Mouse (Mus musculus): ENCODE results near the gene Vpreb3.

Gene Vpreb3

GRCm38 (mm10) chr10:75942736-75943477, at the start of gene Vpreb3:
Gene Vpreb3, plus strand, starts transcription at chr10:75943057.
- in situ Hi-C loops (cut with MboI; ENCODE audit: low pct_unique_long_range_greater_than_20kb in 1 of 2, low sequenced_read_pairs in 2 of 2, unreplicated experiment in 1 of 2), result no loop called here

- in situ Hi-C loops (cut with MboI; ENCODE audit: low pct_unique_long_range_greater_than_20kb in 1 of 2, low sequenced_read_pairs in 2 of 2, unreplicated experiment in 1 of 2), result no loop called here
Measured at GRCm38 (mm10) chr10:75893089-75893750, 49.6 kb upstream of the Vpreb3 start, which contains the start of gene Derl3. Gene Derl3, plus strand, starts transcription at chr10:75893413.

GRCm38 (mm10) chr10:75894601-75895000, 48.3 kb upstream of the Vpreb3 start:
- in situ Hi-C loops (cut with MboI; ENCODE audit: low pct_unique_long_range_greater_than_20kb in 1 of 2, low sequenced_read_pairs in 2 of 2, unreplicated experiment in 1 of 2), result no loop called here

GRCm38 (mm10) chr10:75895730-75896129, 47.1 kb upstream of the Vpreb3 start:
- in situ Hi-C loops (cut with MboI; ENCODE audit: low pct_unique_long_range_greater_than_20kb in 1 of 2, low sequenced_read_pairs in 2 of 2, unreplicated experiment in 1 of 2), result no loop called here

GRCm38 (mm10) chr10:75896208-75896607, 46.6 kb upstream of the Vpreb3 start:
- in situ Hi-C loops (cut with MboI; ENCODE audit: low pct_unique_long_range_greater_than_20kb in 1 of 2, low sequenced_read_pairs in 2 of 2, unreplicated experiment in 1 of 2), result no loop called here

- in situ Hi-C loops (cut with MboI; ENCODE audit: low pct_unique_long_range_greater_than_20kb in 1 of 2, low sequenced_read_pairs in 2 of 2, unreplicated experiment in 1 of 2), result no loop called here
Measured at GRCm38 (mm10) chr10:75897373-75897772, 45.5 kb upstream of the Vpreb3 start.

- in situ Hi-C loops (cut with MboI; ENCODE audit: low pct_unique_long_range_greater_than_20kb in 1 of 2, low sequenced_read_pairs in 2 of 2, unreplicated experiment in 1 of 2), result no loop called here
Measured at GRCm38 (mm10) chr10:75898039-75898564, 44.8 kb upstream of the Vpreb3 start.

GRCm38 (mm10) chr10:75898846-75899245, 44.0 kb upstream of the Vpreb3 start:
- in situ Hi-C loops (cut with MboI; ENCODE audit: low pct_unique_long_range_greater_than_20kb in 1 of 2, low sequenced_read_pairs in 2 of 2, unreplicated experiment in 1 of 2), result no loop called here

- in situ Hi-C loops (cut with MboI; ENCODE audit: low pct_unique_long_range_greater_than_20kb in 1 of 2, low sequenced_read_pairs in 2 of 2, unreplicated experiment in 1 of 2), result no loop called here
Measured at GRCm38 (mm10) chr10:75904391-75904790, 38.5 kb upstream of the Vpreb3 start.

GRCm38 (mm10) chr10:75906882-75907281, 36.0 kb upstream of the Vpreb3 start:
- in situ Hi-C loops (cut with MboI; ENCODE audit: low pct_unique_long_range_greater_than_20kb in 1 of 2, low sequenced_read_pairs in 2 of 2, unreplicated experiment in 1 of 2), result no loop called here

GRCm38 (mm10) chr10:75910698-75911097, 32.2 kb upstream of the Vpreb3 start:
- in situ Hi-C loops (cut with MboI; ENCODE audit: low pct_unique_long_range_greater_than_20kb in 1 of 2, low sequenced_read_pairs in 2 of 2, unreplicated experiment in 1 of 2), result no loop called here

GRCm38 (mm10) chr10:75913013-75913589, 29.8 kb upstream of the Vpreb3 start:
- in situ Hi-C loops (cut with MboI; ENCODE audit: low pct_unique_long_range_greater_than_20kb in 1 of 2, low sequenced_read_pairs in 2 of 2, unreplicated experiment in 1 of 2), result no loop called here

GRCm38 (mm10) chr10:75915557-75915956, 27.3 kb upstream of the Vpreb3 start:
- in situ Hi-C loops (cut with MboI; ENCODE audit: low pct_unique_long_range_greater_than_20kb in 1 of 2, low sequenced_read_pairs in 2 of 2, unreplicated experiment in 1 of 2), result no loop called here

- in situ Hi-C loops (cut with MboI; ENCODE audit: low pct_unique_long_range_greater_than_20kb in 1 of 2, low sequenced_read_pairs in 2 of 2, unreplicated experiment in 1 of 2), result no loop called here
Measured at GRCm38 (mm10) chr10:75916840-75917239, 26.0 kb upstream of the Vpreb3 start.

GRCm38 (mm10) chr10:75919026-75919425, 23.8 kb upstream of the Vpreb3 start:
- in situ Hi-C loops (cut with MboI; ENCODE audit: low pct_unique_long_range_greater_than_20kb in 1 of 2, low sequenced_read_pairs in 2 of 2, unreplicated experiment in 1 of 2), result no loop called here

- in situ Hi-C loops (cut with MboI; ENCODE audit: low pct_unique_long_range_greater_than_20kb in 1 of 2, low sequenced_read_pairs in 2 of 2, unreplicated experiment in 1 of 2), result no loop called here
Measured at GRCm38 (mm10) chr10:75921026-75921725, 21.7 kb upstream of the Vpreb3 start, which contains the start of gene Smarcb1. Gene Smarcb1, minus strand, starts transcription at chr10:75921617.

GRCm38 (mm10) chr10:75921726-75922560, 20.9 kb upstream of the Vpreb3 start:
- in situ Hi-C loops (cut with MboI; ENCODE audit: low pct_unique_long_range_greater_than_20kb in 1 of 2, low sequenced_read_pairs in 2 of 2, unreplicated experiment in 1 of 2), result no loop called here

- in situ Hi-C loops (cut with MboI; ENCODE audit: low pct_unique_long_range_greater_than_20kb in 1 of 2, low sequenced_read_pairs in 2 of 2, unreplicated experiment in 1 of 2), result no loop called here
Measured at GRCm38 (mm10) chr10:75924324-75924723, 18.5 kb upstream of the Vpreb3 start.
